Mouse (Mus musculus) left cerebral cortex, adult 18-20 months (tissue): Measurements from ENCODE around the gene Lbp. TPM values are rescaled to one million over a fixed set of nuclear protein-coding genes. Genes with fewer than 3 reads are reported as not detected.
A peak's percentile ranks its signal among the peaks of the same experiment; 100 is the strongest.

ENCODE experiments used
- DNase-seq, 2 experiments: peaks; one replicate each; pipeline ENCODE4 v3.0.0; 2021 to 2022; ENCODE audit warnings: low spot score in 2 of 2, mixed read lengths in 1 of 2
- total RNA-seq, 2 experiments: library from RNA; stranded (reverse); gene quantifications; 2 replicates each; pipeline ENCODE4 v1.2.3; 2021

The Lbp gene
- total RNA-seq, 2 experiments from 2014 or later, result 1.3 to 1.5 TPM

DNA sequence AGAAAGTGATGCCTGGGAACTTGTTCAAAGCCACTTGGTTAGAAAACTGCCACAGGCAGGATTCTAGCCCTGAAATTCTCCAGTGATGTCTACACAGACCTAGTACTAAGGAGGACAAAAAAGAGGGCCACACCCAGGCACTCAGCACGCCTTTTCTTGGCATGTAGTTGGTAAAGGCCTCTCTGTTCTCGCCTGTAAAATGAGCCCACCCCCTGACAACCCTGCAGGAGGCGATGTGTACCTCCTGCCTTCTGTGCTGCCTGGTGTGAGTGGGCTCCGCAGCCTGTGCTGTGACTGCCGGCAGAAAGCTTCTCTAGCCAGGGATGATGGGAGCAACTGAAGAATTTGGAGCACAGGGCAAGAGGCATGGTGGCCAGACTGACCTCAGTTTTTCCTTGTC, 2.0 kb downstream of the Lbp start:
- DNase-seq, result peak; percentile 14 to 45

GRCm38 (mm10) chr2:158313089-158313488, 6.8 kb downstream of the Lbp start:
- no peak for DNase-seq

DNA sequence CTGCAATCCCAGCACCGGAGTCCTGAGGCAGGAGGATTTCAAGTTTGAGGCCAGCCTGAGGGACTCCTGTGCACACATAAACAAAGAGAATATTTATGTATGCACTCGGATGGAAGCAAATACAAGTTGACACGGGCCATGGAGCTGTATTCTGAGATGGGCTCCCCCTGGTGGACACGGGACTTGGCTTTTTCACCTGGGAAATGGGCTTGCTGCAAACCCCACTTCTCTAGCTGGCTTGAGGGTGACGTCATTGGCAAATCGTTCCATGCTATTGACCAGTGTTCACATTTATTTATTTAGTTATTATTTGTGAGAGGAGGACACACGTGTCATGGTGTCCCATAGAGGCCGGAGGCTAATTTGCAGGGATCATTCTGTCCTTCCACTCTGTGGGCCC, 10.1 kb downstream of the Lbp start:
- no peak for DNase-seq

DNA sequence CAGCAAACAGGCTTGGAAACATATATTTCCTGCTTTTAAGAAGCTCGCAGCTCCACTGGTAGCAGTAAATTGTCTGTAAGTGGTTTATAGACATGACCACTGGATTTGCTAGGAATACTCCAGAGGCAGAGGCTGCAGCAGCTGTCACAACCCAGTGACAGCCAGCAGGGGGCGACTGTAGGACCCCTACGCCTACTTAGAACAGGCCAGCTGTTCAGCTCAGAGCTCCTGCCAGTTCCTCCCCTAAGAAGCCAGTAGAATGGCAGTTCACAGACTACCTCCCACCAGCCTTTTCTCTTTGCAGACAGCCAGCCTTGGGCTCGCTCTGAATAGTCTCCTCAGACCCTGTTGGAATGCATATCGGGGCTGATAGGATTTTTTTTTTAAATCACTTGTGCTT, 10.7 kb downstream of the Lbp start:
- peak; percentile 63 to 71 for DNase-seq

DNA sequence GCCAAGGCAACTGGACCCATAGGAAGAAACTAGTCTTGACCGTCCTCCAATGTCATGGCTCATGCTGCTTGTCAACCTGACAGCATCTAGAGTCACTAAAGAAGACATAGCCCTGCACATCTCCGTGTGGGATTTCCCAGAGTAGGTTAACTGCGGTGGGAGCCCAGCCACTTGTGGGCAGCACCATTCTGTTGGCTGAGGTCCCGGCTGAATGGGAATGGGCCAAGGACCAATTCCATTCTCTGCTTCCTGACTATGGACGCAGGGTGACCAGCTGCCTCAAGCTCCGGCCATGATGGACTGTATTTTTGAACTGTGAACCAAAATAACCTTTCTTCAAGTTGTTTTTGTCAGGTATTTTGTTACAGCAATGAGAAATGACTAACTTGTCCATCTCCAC, 15.3 kb downstream of the Lbp start:
- DNase-seq, result no peak

DNA sequence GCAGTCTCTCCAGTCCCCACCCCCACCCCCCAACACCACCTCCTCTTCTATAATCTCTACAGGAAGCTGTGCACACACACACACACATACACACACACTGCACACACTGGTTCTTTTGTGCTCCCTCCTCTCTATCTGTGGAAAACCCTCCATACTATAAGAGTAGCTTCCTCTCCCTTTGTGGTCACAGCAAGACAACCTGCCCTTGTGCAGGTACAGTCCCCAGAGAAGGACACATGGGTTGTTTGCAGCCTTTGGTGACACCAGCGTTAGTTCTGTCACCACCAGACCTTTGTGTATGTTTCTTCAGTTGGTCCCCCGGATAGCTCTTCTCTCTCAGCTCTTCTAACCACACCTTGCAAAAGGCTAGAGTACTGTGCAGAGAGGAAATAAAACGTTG, 16.6 kb downstream of the Lbp start:
- DNase-seq, result no peak

DNA sequence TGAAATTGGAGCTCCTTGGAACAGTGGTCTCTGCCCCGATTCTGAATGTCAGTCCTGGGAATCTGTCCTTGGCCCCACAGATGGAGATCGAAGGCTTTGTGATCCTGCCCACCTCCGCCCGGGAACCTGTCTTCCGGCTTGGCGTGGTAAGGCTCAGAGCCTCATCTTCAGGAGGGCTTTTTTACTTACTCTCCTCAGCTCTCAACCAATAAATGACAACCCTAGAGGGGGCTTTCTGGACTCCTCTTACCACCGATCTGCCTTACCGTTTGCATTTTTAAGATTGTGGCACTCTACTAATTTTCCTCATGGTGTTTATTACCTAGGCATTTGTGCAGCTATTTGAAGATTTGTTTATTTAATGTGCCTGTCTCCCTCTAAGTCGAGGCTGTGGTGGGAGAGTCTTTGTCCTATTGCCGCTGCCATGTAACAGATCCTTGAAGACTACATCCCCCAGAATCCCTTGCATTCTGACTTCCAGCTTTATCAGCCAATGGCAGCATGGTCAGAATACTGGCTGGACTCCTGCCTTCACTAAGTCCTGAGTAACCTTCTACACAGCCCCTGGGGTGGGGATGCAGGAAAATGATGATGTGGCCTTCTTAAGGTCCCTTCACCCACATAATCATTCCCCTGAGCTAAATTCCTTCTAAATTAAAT, 18.4 kb downstream of the Lbp start:
- DNase-seq, result peak; percentile 17 to 31

GRCm38 (mm10) chr2:158325609-158326008, 19.3 kb downstream of the Lbp start:
- DNase-seq, result no peak

- no peak for DNase-seq
Measured at GRCm38 (mm10) chr2:158334356-158334755, 28.1 kb downstream of the Lbp start.

GRCm38 (mm10) chr2:158337698-158338097, 31.4 kb downstream of the Lbp start:
- DNase-seq, result no peak

DNA sequence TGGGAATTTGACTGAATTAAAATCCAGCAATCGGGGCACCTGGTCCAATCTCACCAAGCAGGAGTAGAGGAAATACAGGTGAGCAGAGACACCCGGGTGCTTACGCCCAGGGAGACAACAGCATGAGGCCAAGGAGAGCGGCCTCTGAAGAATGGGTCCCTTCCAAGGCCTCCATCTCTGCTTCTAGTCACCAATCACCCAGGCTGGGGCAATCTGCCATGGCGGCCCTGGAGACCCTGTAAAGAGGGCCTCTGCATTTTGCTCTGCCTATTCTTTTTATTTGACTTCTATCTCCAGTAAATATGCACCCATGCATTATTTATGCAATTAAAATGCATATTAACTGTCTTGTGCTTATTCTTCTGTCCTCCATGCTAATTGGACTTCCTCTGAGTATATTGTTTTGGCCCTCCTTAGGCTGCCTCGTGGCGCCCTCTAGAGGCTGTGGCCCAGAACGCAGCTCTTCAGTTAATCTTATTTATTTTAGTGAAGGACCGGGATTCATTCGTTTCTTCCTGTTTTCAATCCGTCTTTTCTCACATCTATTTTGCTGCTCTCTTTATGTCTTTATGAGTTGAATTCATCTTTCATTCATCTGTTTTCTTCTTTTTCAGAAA, 33.8 kb downstream of the Lbp start:
- DNase-seq, result peak; percentile 67 to 70

GRCm38 (mm10) chr2:158341324-158341723, 35.0 kb downstream of the Lbp start:
- DNase-seq, result no peak

GRCm38 (mm10) chr2:158343495-158343894, 37.2 kb downstream of the Lbp start:
- no peak for DNase-seq

DNA sequence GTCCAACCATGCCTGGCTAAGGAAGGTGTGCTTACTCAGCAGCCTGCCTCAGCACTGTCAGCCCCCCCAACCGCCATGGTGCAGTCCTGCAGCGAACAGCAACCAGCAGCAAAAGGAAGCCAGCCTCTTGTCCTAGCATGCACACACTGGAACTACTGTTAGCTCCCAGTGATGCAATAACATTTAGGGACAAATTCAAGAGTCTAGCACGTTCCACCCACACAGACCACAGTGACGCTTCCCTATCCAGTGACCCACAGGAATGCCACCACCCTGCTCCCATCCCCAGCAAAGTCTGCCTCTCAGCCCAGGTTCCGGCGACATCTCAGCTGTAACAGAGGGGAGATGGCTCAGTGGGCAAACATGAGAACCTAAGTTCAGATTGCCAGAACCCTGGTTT, 40.2 kb downstream of the Lbp start:
- no peak for DNase-seq

DNA sequence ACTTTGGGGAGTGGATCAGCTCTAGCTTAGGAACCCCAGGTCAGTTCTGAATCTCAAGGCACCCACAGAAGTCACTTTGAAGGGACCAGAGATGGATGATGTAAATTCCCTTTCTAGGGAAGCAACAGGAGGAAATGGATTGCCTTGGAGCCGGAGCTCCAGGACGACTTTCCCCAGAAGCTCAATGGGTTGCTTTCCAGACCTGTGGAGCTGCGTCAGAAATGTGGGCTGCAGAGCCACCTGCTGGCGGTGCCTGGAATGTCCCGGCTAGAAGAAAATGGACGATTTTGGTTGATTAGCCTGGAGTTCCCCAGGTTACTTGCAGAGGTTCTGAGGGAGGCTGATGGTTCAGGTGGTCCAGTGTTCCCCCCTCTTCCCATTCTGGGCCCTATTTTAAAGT, 41.6 kb downstream of the Lbp start:
- DNase-seq, result peak; percentile 70 to 71

- DNase-seq, result no peak
Measured at GRCm38 (mm10) chr2:158352801-158353520, 46.7 kb downstream of the Lbp start.

- DNase-seq, result no peak
Measured at GRCm38 (mm10) chr2:158354348-158355114, 48.2 kb downstream of the Lbp start.

DNA sequence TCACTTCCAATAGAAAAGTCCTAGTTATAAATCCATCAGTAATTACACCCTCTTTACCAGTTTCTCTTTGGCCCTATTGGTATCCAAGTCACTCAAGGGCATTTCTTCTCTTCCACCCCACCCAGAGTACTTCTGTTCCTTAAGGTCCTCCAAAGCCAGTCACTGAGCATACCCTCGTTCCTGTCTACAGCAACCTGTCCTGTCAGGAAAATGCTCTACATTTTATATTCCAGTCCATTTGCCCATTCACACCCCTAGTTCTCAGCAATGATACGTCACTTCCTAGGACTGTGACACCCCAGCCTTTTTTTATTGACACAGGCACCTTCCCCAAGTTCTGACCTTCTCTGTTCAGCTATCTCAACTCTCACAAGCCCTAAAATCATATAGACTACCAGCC, 48.9 kb downstream of the Lbp start:
- no peak for DNase-seq

- no peak for DNase-seq
Measured at GRCm38 (mm10) chr2:158356121-158356520, 49.8 kb downstream of the Lbp start.

GRCm38 (mm10) chr2:158359757-158360620, 53.7 kb downstream of the Lbp start:
- no peak for DNase-seq
